Mouse (Mus musculus) heart, embryonic 11.5 days (tissue): ENCODE measurements around the gene Cggbp1. TPM values are rescaled to one million over a fixed set of nuclear protein-coding genes. Genes with fewer than 3 reads are reported as not detected.
A peak's percentile ranks its signal among the peaks of the same experiment; 100 is the strongest.

ENCODE experiments used
- ATAC-seq: fragments of 200-750 bp; cut with Nextera tagmentation; replicated peaks from 2 replicates; pipeline ENCODE4 v1.8.0; 2017; ENCODE audit warnings: moderate library complexity; ENCODE audit not compliant: insufficient number of reproducible peaks, low FRiP score, low TSS enrichment
- H3K27ac ChIP-seq: fragments of 300-500 bp; sonication (generic); 2 replicates; pipeline ENCODE4 v1.5.1; 2014; ENCODE audit warnings: mild to moderate bottlenecking, low read depth, low read length
- H3K27me3 ChIP-seq: fragments of 300-500 bp; sonication (generic); 2 replicates; pipeline ENCODE4 v1.6.1; 2014; ENCODE audit warnings: mild to moderate bottlenecking, low read length, mixed read lengths; ENCODE audit not compliant: control insufficient read depth, insufficient read depth
- H3K36me3 ChIP-seq: fragments of 300-500 bp; sonication (generic); 2 replicates; pipeline ENCODE4 v1.6.1; 2014; ENCODE audit warnings: mild to moderate bottlenecking, low read length, moderate library complexity, mixed read lengths; ENCODE audit not compliant: control insufficient read depth, insufficient read depth
- H3K4me1 ChIP-seq: fragments of 300-500 bp; sonication (generic); 2 replicates; pipeline ENCODE4 v1.6.1; 2014; ENCODE audit warnings: low read length; ENCODE audit not compliant: control insufficient read depth, insufficient read depth
- H3K4me2 ChIP-seq: fragments of 300-500 bp; sonication (generic); 2 replicates; pipeline ENCODE4 v1.6.1; 2014; ENCODE audit warnings: mild to moderate bottlenecking, moderate library complexity
- H3K4me3 ChIP-seq: fragments of 300-500 bp; sonication (generic); 2 replicates; pipeline ENCODE4 v1.5.1; 2014; ENCODE audit warnings: low read depth, low read length
- H3K9ac ChIP-seq: fragments of 300-500 bp; sonication (generic); 2 replicates; pipeline ENCODE4 v1.6.1; 2014; ENCODE audit warnings: mild to moderate bottlenecking, low read depth, low read length, moderate library complexity
- H3K9me3 ChIP-seq: fragments of 300-500 bp; sonication (generic); replicated peaks from 2 replicates; pipeline ENCODE4 v1.6.1; 2016; ENCODE audit warnings: low read length; ENCODE audit not compliant: control insufficient read depth
- WGBS: fragments of 180-500 bp; shearing (Covaris S2); extraction: QIAGEN DNeasy Blood & Tissue Kit; methylation state at CpG from one replicate; pipeline ENCODE4 v1.1.7; 2014; ENCODE audit not compliant: insufficient replicate concordance; 5-methylcytosine and 5-hydroxymethylcytosine counted together
- polyA plus RNA-seq: library from polyadenylated mRNA; unstranded; fragments of >200 nt; fragmentation: Nextera tagmentation; extraction: Ambion mirVana; gene quantifications from 2 replicates; pipeline ENCODE4 v1.2.1, GENCODE M21; 2014

The Cggbp1 gene
- polyA plus RNA-seq, 1 experiment from 2014 or later: 70.1 TPM

DNA sequence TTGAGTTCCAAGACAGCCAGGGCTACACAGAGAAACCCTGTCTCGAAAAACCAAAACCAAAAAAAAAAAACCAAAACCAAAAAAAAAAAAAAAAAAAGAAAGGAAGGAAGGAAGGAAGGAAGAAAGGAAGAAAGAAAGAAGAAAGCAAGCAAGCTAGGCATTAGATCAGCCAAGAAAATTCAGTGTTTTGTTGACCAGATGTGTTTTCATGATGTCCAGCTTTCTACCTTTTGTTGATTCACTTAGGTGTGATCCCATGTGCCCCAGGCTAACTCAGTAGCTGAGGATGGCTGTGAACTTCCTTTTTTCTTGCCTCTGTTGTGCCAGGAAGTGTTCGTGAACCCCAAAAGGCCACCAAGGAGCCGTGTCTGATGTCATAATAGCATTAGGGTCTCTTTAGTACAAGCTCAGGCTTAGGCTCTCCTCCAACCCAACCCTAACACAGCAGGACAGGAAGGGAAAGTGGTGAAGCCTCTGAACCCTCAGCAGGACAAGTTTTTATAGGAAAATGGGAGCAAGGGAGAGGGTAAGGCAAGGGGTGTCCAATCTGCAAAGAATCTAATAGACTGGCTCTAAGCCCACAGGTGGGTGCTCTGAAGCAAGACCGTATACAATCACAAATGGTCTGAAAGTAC lies 25.0 kb downstream of the Cggbp1 start:
- H3K27ac ChIP-seq: no peak overlapping the region
- no peak overlapping the region for H3K4me2 ChIP-seq
- no peaks in the 10 kb centered on the region for H3K36me3 ChIP-seq
- H3K4me1 ChIP-seq: no peaks in the 10 kb centered on the region
- no peak for ATAC-seq
- H3K9ac ChIP-seq: no peak overlapping the region
- no peaks in the 10 kb centered on the region for H3K27me3 ChIP-seq
- H3K9me3 ChIP-seq: no peaks in the 10 kb centered on the region
- H3K4me3 ChIP-seq: no peak overlapping the region
- WGBS: 64% methylated on average over 4 of the region's 4 CpGs

DNA sequence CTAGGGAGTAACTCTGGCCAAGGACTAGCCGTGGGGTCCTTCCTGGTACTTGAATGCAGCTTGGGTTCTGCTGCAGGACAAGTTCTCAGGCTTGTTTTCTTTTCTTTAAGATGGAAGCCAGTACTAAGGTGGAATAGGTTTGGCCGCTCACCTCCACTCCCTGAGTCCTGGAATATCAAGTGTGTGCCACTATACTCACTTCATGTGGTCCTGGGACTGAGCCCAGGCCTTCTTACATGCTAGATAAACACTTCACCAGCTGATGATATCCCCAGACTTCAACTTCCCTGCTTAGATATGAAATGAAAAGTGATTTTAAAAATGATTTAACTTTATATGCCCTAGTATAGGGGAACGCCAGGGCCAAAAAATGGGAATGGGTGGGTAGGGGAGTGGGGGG lies 25.5 kb downstream of the Cggbp1 start:
- no peak overlapping the region for H3K9ac ChIP-seq
- no peaks in the 10 kb centered on the region for H3K27me3 ChIP-seq
- H3K4me2 ChIP-seq: no peak overlapping the region
- no peak for ATAC-seq
- H3K9me3 ChIP-seq: no peaks in the 10 kb centered on the region
- WGBS: 80% methylated on average over 3 of the region's 3 CpGs
- no peak overlapping the region for H3K27ac ChIP-seq
- H3K36me3 ChIP-seq: no peaks in the 10 kb centered on the region
- H3K4me1 ChIP-seq: no peaks in the 10 kb centered on the region
- H3K4me3 ChIP-seq: no peak overlapping the region

DNA sequence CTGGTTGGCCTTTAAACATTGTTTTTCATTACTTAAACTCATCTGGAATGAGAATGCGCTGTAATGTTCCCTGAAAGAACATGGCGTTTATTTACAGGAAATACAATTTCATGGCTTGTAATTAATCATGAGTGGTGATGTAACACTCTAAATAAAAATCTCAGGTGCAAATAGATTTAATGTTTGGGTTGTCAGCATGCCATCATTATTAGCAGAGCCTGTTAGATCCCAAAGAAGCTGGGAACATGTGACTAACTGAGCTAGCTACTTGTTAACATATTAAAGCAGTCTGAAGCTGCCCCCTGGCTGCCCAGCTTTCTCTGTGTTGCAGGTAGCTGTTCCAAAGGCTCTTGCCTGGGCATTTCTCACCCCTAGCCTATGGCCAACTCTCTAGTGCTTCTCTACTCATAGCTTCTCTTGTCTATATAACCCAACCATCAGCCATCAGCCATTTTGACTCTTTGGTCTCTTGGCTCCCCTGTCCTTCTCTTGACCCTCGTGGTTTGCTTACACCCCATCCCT lies 26.9 kb downstream of the Cggbp1 start:
- WGBS: 81% methylated on average over 3 of the region's 3 CpGs
- no peaks in the 10 kb centered on the region for H3K36me3 ChIP-seq
- no peak overlapping the region for H3K9ac ChIP-seq

DNA sequence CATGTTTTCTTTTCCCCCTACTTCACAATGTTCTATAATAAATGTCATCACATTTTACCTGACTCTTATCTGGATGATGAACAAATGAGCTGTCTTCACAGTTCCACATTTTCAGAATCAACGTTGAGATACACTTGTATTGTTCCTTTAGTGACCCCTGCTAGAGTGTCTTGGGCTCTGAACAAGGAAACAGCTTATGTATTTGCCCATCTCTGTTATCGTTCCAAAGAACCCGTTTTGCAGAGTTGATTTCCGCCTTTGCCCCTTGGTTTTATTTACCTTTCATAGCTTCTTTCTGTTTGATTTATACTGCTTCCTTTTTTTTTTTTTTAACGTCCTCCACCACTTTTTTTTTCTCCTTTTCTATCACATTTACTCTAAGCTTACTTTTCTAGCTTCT lies 27.9 kb downstream of the Cggbp1 start:
- no peaks in the 10 kb centered on the region for H3K4me1 ChIP-seq
- no peaks in the 10 kb centered on the region for H3K9me3 ChIP-seq
- ATAC-seq: no peak
- no peaks in the 10 kb centered on the region for H3K27me3 ChIP-seq
- H3K9ac ChIP-seq: no peak overlapping the region
- H3K4me3 ChIP-seq: no peak overlapping the region
- no peaks in the 10 kb centered on the region for H3K36me3 ChIP-seq
- no peak overlapping the region for H3K4me2 ChIP-seq
- H3K27ac ChIP-seq: no peak overlapping the region
- WGBS: 72% methylated on average over 5 of the region's 5 CpGs

More for the DNA sequence above, 26.9 kb downstream of the Cggbp1 start:
- Histone ChIP-seq H3K9me3 (no peaks in the 10 kb centered on the region), H3K27ac (no peak overlapping the region), H3K4me3 (no peak overlapping the region), H3K4me1 (no peaks in the 10 kb centered on the region), H3K27me3 (no peaks in the 10 kb centered on the region), H3K4me2 (no peak overlapping the region)
- no peak for ATAC-seq

DNA sequence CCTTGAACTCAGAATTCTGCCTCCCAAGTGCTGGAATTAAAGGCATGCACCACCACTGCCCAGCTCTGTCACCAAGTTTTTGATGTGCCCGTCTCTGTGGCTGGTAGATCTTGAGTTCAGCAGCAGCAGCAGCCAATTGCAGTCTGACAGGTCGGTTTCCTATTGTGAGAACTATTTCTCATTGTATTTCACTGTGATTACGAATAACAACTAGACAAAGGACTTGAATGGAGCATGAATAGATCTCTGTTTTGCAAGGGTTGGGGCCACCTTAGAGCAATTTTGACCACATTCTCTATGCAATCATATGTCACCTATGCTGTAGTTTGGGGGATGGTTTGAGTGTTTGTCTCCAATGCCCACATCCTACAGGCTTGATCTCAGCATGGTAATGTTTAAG lies 29.2 kb downstream of the Cggbp1 start:
- no peaks in the 10 kb centered on the region for H3K4me1 ChIP-seq
- no peak overlapping the region for H3K27ac ChIP-seq
- ATAC-seq: no peak
- no peak overlapping the region for H3K4me3 ChIP-seq
- H3K4me2 ChIP-seq: no peak overlapping the region
- no peaks in the 10 kb centered on the region for H3K27me3 ChIP-seq
- WGBS: 73% methylated on average over 3 of the region's 3 CpGs
- no peaks in the 10 kb centered on the region for H3K36me3 ChIP-seq
- no peaks in the 10 kb centered on the region for H3K9me3 ChIP-seq
- no peak overlapping the region for H3K9ac ChIP-seq

DNA sequence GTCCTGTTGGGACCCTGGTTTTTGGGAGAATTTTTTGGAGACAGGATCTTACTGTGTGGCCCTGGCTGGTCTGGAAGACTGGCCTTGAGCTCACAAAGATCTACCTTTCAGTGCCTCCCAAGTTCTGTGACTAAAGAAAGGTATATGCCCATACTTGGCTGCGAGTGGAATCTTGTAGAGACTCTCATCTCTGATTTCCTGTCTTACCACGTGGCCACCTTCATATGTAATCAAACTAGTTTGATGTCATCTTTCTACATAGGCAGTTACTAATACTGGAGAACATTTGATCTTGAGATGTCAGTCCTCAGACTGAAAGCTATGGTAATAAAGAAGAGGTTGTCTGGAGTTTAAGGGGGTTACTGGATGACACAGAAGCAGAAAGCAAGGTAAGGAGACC lies 29.6 kb downstream of the Cggbp1 start:
- Histone ChIP-seq H3K9me3 (no peaks in the 10 kb centered on the region), H3K36me3 (no peaks in the 10 kb centered on the region), H3K9ac (no peak overlapping the region), H3K4me2 (no peak overlapping the region), H3K4me3 (no peak overlapping the region), H3K27ac (no peak overlapping the region), H3K4me1 (no peaks in the 10 kb centered on the region), H3K27me3 (no peaks in the 10 kb centered on the region)
- 66% methylated on average over 2 of the region's 2 CpGs for WGBS
- ATAC-seq: no peak

- Histone ChIP-seq H3K4me1 (no peaks in the 10 kb centered on the region), H3K36me3 (no peaks in the 10 kb centered on the region), H3K4me2 (no peak overlapping the region; the same call in 1 of the 2 replicates), H3K9ac (no peak overlapping the region), H3K27ac (no peak overlapping the region), H3K4me3 (no peak overlapping the region), H3K9me3 (no peaks in the 10 kb centered on the region), H3K27me3 (no peaks in the 10 kb centered on the region)
- WGBS: 25% methylated on average over 5 of the region's 5 CpGs
- ATAC-seq: no peak
These were observed 32.1 kb downstream of the Cggbp1 start for GRCm38 (mm10) chr16:64883896-64884295.

DNA sequence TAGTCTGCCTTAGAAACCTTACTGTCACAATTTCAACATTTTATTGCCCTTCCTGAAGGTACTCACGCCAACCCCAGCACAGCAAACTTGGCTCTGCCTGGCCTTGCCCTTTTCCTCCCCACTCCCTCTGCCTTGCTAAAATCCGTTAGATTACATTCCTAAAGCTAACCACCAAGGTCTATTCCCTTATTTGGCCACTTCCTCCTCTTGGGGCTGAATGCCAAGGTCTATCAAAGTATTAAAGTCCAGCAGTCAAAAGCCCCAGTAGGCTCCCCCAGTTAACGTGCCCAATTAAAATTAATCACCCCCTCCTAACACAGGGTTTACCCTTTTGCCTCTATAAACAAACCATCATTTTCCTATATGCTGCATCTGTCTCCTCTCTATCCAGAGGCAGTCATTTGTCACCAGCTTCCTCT lies 32.6 kb downstream of the Cggbp1 start:
- Histone ChIP-seq H3K27me3 (no peaks in the 10 kb centered on the region), H3K4me3 (no peak overlapping the region), H3K4me2 (peak overlapping the region; percentile 6; the same call in 1 of the 2 replicates), H3K9ac (no peak overlapping the region), H3K4me1 (no peaks in the 10 kb centered on the region), H3K27ac (peak overlapping the region; percentile 5; the same call in 1 of the 2 replicates), H3K36me3 (no peaks in the 10 kb centered on the region), H3K9me3 (no peaks in the 10 kb centered on the region)
- no peak; the same call in 1 of the 2 replicates for ATAC-seq
- 12% methylated on average over 3 of the region's 3 CpGs for WGBS

GRCm38 (mm10) chr16:64885142-64885541 lies 33.3 kb downstream of the Cggbp1 start:
- 24% methylated on average over 3 of the region's 3 CpGs for WGBS
- H3K9ac ChIP-seq: no peak overlapping the region
- no peaks in the 10 kb centered on the region for H3K9me3 ChIP-seq
- H3K4me3 ChIP-seq: no peak overlapping the region
- no peak overlapping the region for H3K27ac ChIP-seq
- H3K4me2 ChIP-seq: no peak overlapping the region
- H3K36me3 ChIP-seq: no peaks in the 10 kb centered on the region
- H3K4me1 ChIP-seq: no peaks in the 10 kb centered on the region
- no peaks in the 10 kb centered on the region for H3K27me3 ChIP-seq
- no peak for ATAC-seq
